Mouse (Mus musculus) embryonic fibroblast, embryonic 13.5 days (primary cell): Measurements from ENCODE around the gene Pdf. TPM values are rescaled to one million over a fixed set of nuclear protein-coding genes. Genes with fewer than 3 reads are reported as not detected.
"Not testable (repeated sequence)": the region's sequence is repeated elsewhere in the genome, so short reads cannot be mapped to it uniquely, and the experiment has no call there.

ENCODE experiments used
- H3K27ac ChIP-seq: 2 replicates; pipeline ENCODE4 v1.5.1; 2012; ENCODE audit warnings: low read length, control low read depth, inconsistent platforms; ENCODE audit not compliant: insufficient read depth
- H3K4me1 ChIP-seq: 2 replicates; pipeline ENCODE4 v1.6.1; 2011; ENCODE audit warnings: low read length; ENCODE audit not compliant: control insufficient read depth, insufficient read depth
- H3K4me3 ChIP-seq: 2 replicates; pipeline ENCODE4 v1.5.1; 2011; ENCODE audit warnings: mild to moderate bottlenecking, control low read depth, low read length; ENCODE audit not compliant: insufficient read depth
- CTCF ChIP-seq: IDR thresholded peaks from 2 replicates; pipeline ENCODE4 v1.5.1; 2011; ENCODE audit warnings: mild to moderate bottlenecking, control low read depth, low read length, moderate library complexity, borderline replicate concordance; ENCODE audit not compliant: insufficient read depth
- POLR2A ChIP-seq: IDR thresholded peaks from 2 replicates; pipeline ENCODE4 v1.6.1; 2011; ENCODE audit warnings: low read depth, mild to moderate bottlenecking, control low read depth, low read length, moderate library complexity
- polyA plus RNA-seq: library from polyadenylated mRNA; stranded (reverse); fragments of >200 nt; gene quantifications from 2 replicates; pipeline ENCODE4 v1.2.4, GENCODE M21; 2011; ENCODE audit warnings: low read depth; ENCODE audit not compliant: missing spikeins, insufficient read length

Pdf gene
- polyA plus RNA-seq, 1 experiment, result 4.4 TPM

DNA sequence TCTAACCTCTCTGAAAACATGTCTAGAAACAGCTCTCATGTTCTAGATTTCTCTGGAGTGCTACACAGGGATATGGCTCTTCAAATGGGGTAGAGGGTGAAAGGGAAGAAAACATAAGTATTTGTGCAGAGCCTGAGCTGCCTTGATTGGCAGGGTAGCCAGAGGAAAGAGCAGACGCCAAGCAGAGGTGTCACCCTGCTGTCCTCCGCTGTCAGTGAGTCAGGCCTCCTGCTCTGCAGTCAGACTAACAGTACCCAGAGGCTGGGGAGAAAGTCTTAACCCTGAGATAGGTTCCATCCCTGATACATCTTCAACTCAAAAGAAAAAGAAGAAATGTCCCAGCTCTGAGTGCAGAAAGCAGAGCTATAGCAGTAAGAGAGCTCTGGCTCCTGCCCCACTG, 35.7 kb downstream of the Pdf start:
- H3K4me1 ChIP-seq, result no peaks in the 10 kb centered on the region
- no peak overlapping the region for H3K27ac ChIP-seq
- no peak overlapping the region for H3K4me3 ChIP-seq
- no peak for TF ChIP-seq CTCF
- no peak for TF ChIP-seq POLR2A

DNA sequence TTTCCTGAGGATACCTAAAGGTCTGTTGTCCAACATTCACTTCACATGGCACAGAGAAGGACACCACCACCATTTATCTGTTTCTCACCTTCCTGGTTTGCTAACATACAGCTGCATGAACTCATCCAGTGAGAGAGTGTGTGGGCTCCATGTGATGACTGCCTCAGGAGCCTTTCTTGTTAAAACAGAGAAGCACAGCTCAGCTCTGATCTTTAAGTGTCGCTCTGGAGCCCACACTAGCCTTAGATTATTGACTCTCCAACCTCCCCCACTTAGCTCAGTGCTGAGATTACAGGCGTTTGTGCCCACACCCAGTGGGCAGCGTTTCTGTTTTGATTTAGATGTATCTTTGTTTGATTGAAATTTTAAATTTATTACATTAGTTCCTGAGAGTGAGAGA, 40.6 kb downstream of the Pdf start:
- no peak for TF ChIP-seq CTCF
- H3K27ac ChIP-seq, result no peak overlapping the region
- no peaks in the 10 kb centered on the region for H3K4me1 ChIP-seq
- H3K4me3 ChIP-seq, result no peak overlapping the region

DNA sequence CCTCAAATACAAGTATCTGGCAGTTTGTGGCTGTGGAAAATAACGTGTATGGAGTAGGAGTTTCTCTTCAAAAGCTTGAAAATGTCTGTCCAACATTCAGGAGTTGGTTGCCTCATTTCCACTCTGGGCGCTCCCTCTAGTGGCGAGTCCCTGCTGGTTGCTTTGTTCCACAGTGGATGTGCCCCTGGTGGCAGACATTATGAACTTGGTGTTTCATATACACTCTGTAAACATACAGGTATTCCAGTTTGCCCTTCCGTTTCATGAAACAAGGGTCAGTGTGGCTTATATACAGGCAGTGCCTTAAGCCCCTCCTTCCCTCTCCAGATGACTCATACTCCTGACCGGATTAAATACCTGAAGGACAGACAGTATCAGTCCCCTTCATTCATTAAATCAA, 45.9 kb downstream of the Pdf start:
- Histone ChIP-seq H3K27ac (no peak overlapping the region), H3K4me1 (no peaks in the 10 kb centered on the region), H3K4me3 (no peak overlapping the region)
- TF ChIP-seq CTCF, result peak; percentile 96
- no peak for TF ChIP-seq POLR2A

DNA sequence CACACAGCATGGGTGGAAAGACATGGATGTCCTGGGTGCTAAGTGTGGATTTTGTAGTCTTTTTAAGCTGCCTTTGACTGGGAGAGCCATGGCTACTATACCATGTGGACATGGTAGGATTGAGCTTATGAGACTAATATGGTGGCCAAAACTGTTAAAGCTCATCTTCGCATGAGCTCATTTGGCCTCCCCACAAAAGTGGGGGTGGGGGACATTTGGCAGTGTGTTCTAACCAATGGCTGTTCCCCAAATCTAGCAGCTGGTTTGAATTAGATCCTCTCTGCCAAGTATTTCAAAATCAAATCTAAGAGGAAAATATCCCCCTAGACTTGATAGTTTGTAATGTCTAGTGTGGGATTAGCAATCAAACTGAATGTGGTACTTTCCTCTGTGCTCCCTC, 49.3 kb downstream of the Pdf start:
- Histone ChIP-seq H3K27ac (no peak overlapping the region), H3K4me1 (no peaks in the 10 kb centered on the region), H3K4me3 (no peak overlapping the region)
- TF ChIP-seq POLR2A (no peak), CTCF (no peak)

DNA sequence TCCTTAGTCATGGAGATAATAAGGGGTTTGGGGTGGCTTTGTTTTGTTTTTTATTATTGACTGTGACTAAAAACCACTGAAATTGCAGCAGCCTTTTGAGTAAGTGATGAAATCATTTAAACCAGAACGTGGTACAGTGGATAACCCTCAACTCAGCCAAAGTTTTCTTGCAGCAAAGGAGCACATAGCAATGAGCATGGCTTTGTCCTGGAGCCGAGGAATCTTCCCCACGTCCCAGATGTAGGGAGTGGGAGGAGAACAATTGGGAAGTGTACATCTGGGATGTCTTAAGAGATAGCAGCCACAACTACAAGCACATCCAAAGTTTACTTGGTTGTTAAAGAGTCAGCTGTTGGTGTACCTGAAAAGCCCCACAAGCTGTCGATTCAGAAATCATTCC, 51.0 kb downstream of the Pdf start:
- H3K27ac ChIP-seq, result no peak overlapping the region
- no peak for TF ChIP-seq POLR2A
- TF ChIP-seq CTCF, result no peak
- no peak overlapping the region for H3K4me3 ChIP-seq
- H3K4me1 ChIP-seq, result no peaks in the 10 kb centered on the region

DNA sequence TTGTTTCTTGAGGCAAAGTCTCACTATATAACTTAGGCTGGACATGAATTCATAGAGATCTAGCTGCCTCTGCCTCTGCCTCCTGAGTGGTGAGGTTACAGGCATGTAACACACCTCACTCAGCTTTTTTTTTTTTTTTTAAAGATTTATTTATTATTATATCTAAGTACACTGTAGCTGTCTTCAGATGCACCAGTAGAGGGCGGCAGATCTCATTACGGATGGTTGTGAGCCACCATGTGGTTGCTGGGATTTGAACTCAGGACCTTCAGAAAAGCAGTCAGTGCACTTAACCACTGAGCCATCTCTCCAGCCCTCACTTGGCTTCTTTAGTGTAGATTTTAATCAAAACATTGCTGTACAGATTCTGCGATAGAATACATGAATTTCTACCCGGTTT, 52.1 kb downstream of the Pdf start:
- H3K4me3 ChIP-seq, H3K27ac ChIP-seq, H3K4me1 ChIP-seq: not testable (repeated sequence)

Other genes with a start within 250 kb of the Pdf start
- 0.16 and 0.47 TPM in 2 replicates for gene Has3, start 178.4 kb downstream of the Pdf start, polyA plus RNA-seq
- 46.9 and 57.5 TPM in 2 replicates for gene Utp4, start 155.0 kb downstream of the Pdf start, polyA plus RNA-seq
- 18.9 and 23.3 TPM in 2 replicates for gene Sntb2, start 112.9 kb downstream of the Pdf start, polyA plus RNA-seq
- gene Vps4a, start 17.4 kb downstream of the Pdf start, polyA plus RNA-seq, result 47.0 and 48.3 TPM in 2 replicates
- gene Cog8, start 8.1 kb upstream of the Pdf start, polyA plus RNA-seq, result 31.0 TPM in 2 replicates
- 71.2 and 71.5 TPM in 2 replicates for gene Nip7, start 8.3 kb upstream of the Pdf start, polyA plus RNA-seq
- gene Tmed6, start 17.0 kb upstream of the Pdf start, polyA plus RNA-seq, result not detected in 2 replicates
- gene Terf2, start 47.9 kb upstream of the Pdf start, polyA plus RNA-seq, result 28.0 and 35.7 TPM in 2 replicates
- 95.0 and 110 TPM in 2 replicates for gene Cyb5b, start 102.0 kb upstream of the Pdf start, polyA plus RNA-seq
- 89.1 and 108 TPM in 2 replicates for gene Nfat5, start 244.9 kb upstream of the Pdf start, polyA plus RNA-seq